In genomic region chr12:80231317-80231716, GRCm38 (mm10) we compare ENCODE assay signal across 8 mouse cellular contexts. TPM values are rescaled to one million over a fixed set of nuclear protein-coding genes. Genes with fewer than 3 reads are reported as not detected.
DNase-seq lines count a peak whose midpoint lies in the region; ATAC-seq and TF ChIP-seq lines count a peak whose summit lies in the region.

No protein-coding gene starts in this region.

- peak overlapping the region; percentile 4; the same call in 1 of the 2 replicates for H3K9ac ChIP-seq in kidney, embryonic 16.5 days (replicated peaks; ENCODE audit: low read length)
- H3K9ac ChIP-seq in hindbrain, embryonic 12.5 days = no peak overlapping the region

- 34% methylated on average over 5 of the region's 5 CpGs for WGBS in kidney, embryonic 16.5 days
- WGBS in hindbrain, embryonic 12.5 days = 40% methylated on average over 5 of the region's 5 CpGs

- H3K4me2 ChIP-seq in kidney, embryonic 16.5 days (replicated peaks; ENCODE audit: low read depth, low read length) = peak overlapping the region; percentile 26; the same call in 1 of the 2 replicates
- no peak overlapping the region for H3K4me2 ChIP-seq in hindbrain, embryonic 12.5 days (replicated peaks)

- H3K4me3 ChIP-seq in kidney, embryonic 16.5 days (ENCODE audit: low read length) = no peak overlapping the region
- no peak overlapping the region for H3K4me3 ChIP-seq in cortical plate, adult 2 months (ENCODE audit: insufficient read depth, low read length)
- no peak overlapping the region for H3K4me3 ChIP-seq in hindbrain, embryonic 12.5 days
- peak overlapping the region; percentile 74 for H3K4me3 ChIP-seq in megakaryocyte, embryonic 14.5 days (replicated peaks)

- peak overlapping the region; percentile 88 for H3K27ac ChIP-seq in kidney, embryonic 16.5 days (ENCODE audit: low read length)
- H3K27ac ChIP-seq in cortical plate, adult 2 months (ENCODE audit: insufficient read depth, low read length) = peak overlapping the region; percentile 21; the same call in 1 of the 2 replicates
- peak overlapping the region; percentile 83 for H3K27ac ChIP-seq in hindbrain, embryonic 12.5 days

- H3K4me1 ChIP-seq in kidney, embryonic 16.5 days (ENCODE audit: insufficient read depth, low read length) = peaks cover 54% of the 10 kb centered on the region
- peaks cover 7% of the 10 kb centered on the region for H3K4me1 ChIP-seq in cortical plate, adult 2 months (ENCODE audit: control insufficient read depth, insufficient read depth, low read length)
- H3K4me1 ChIP-seq in hindbrain, embryonic 12.5 days = peaks cover 53% of the 10 kb centered on the region
- peaks cover 91% of the 10 kb centered on the region for H3K4me1 ChIP-seq in megakaryocyte, embryonic 14.5 days

- no peak for ATAC-seq in kidney, embryonic 16.5 days (ENCODE audit: low FRiP score, low TSS enrichment)
- no peak for ATAC-seq in hindbrain, embryonic 12.5 days (ENCODE audit: low FRiP score)
- no peak for ATAC-seq in erythroid progenitor cell, adult 5-6 weeks (replicated peaks; ENCODE audit: low FRiP score, poor library complexity, severe bottlenecking)

- H3K36me3 ChIP-seq in kidney, embryonic 16.5 days (ENCODE audit: insufficient read depth, low read length) = peaks cover 12% of the 10 kb centered on the region; the same call in 1 of the 2 replicates
- H3K36me3 ChIP-seq in hindbrain, embryonic 12.5 days = peaks cover 7% of the 10 kb centered on the region; the same call in 1 of the 2 replicates
- peaks cover 40% of the 10 kb centered on the region for H3K36me3 ChIP-seq in megakaryocyte, embryonic 14.5 days (replicated peaks; ENCODE audit: low read length)

- no peak for DNase-seq in kidney, postnatal 25 days
- DNase-seq in testis, postnatal 14 days (ENCODE audit: low spot score) = no peak
- DNase-seq in urinary bladder, postnatal 14 days (ENCODE audit: low spot score) = no peak

- H3K9me3 ChIP-seq in kidney, embryonic 16.5 days (ENCODE audit: low read length) = no peaks in the 10 kb centered on the region; the same call in 1 of the 2 replicates
- peaks cover 7% of the 10 kb centered on the region; the same call in 1 of the 2 replicates for H3K9me3 ChIP-seq in hindbrain, embryonic 12.5 days (replicated peaks)
- no peaks in the 10 kb centered on the region for H3K9me3 ChIP-seq in megakaryocyte, embryonic 14.5 days

- no peak for TF ChIP-seq CTCF in cortical plate, adult 2 months (IDR thresholded peaks at IDR 0.05; ENCODE audit: extremely low read depth, insufficient read depth, low read length)

- no peak for TF ChIP-seq POLR2A in cortical plate, adult 2 months (IDR thresholded peaks at IDR 0.05; ENCODE audit: extremely low read depth, insufficient read depth, low read length)

- H3K27me3 ChIP-seq in kidney, embryonic 16.5 days (ENCODE audit: insufficient read depth, low read length) = no peaks in the 10 kb centered on the region
- no peaks in the 10 kb centered on the region for H3K27me3 ChIP-seq in hindbrain, embryonic 12.5 days
- H3K27me3 ChIP-seq in megakaryocyte, embryonic 14.5 days (replicated peaks) = no peaks in the 10 kb centered on the region

RNA-seq across cellular contexts. Expression of gene Actn1, which starts 28.9 kb away (rescaled TPM):
- 44.8 and 49.2 TPM in 2 replicates for polyA plus RNA-seq in kidney, embryonic 16.5 days (2015; fragmentation: Nextera tagmentation; extraction: Ambion mirVana)
- polyA plus RNA-seq in cortical plate, adult 2 months (2012; rRNA removed) = 96.3 and 99.3 TPM in 2 replicates
- 23.7 and 26.0 TPM in 2 replicates for polyA plus RNA-seq in hindbrain, embryonic 12.5 days (2016; fragmentation: Nextera tagmentation; extraction: Ambion mirVana)
- polyA plus RNA-seq in megakaryocyte, embryonic 14.5 days (2012; ENCODE audit: insufficient read depth, low replicate concordance) = 408 and 519 TPM in 2 replicates
- total RNA-seq in erythroid progenitor cell, adult 5-6 weeks (2015; ENCODE audit: low replicate concordance) = 16.2 and 21.4 TPM in 2 replicates
- total RNA-seq in erythroid progenitor cell, adult 5-6 weeks (2017; ENCODE audit: low replicate concordance) = 10.8 and 13.0 TPM in 2 replicates

Comparison
In these comparisons a context has a peak if more than half of its experiments do, and no peak if none do; other contexts are left out.
1. H3K27ac ChIP-seq: peak in every context shown above with its lines; median percentile 88 in kidney, embryonic 16.5 days; 83 in hindbrain, embryonic 12.5 days; 21 in cortical plate, adult 2 months.